Mouse (Mus musculus) cortical plate, adult 2 months (tissue): ENCODE measurements around the gene Eif5a.

Experiments used
- CTCF ChIP-seq: fragments of 200-500 bp; IDR thresholded peaks from 2 replicates; pipeline ENCODE4 v1.5.1; 2011; ENCODE audit warnings: mild to moderate bottlenecking, control low read depth, low read length; ENCODE audit not compliant: insufficient read depth; ENCODE audit errors: extremely low read depth
- POLR2A ChIP-seq: fragments of 200-500 bp; IDR thresholded peaks from 2 replicates; pipeline ENCODE4 v1.6.1; 2011; ENCODE audit warnings: mild to moderate bottlenecking, low read length, control low read depth; ENCODE audit not compliant: insufficient read depth; ENCODE audit errors: extremely low read depth

DNA sequence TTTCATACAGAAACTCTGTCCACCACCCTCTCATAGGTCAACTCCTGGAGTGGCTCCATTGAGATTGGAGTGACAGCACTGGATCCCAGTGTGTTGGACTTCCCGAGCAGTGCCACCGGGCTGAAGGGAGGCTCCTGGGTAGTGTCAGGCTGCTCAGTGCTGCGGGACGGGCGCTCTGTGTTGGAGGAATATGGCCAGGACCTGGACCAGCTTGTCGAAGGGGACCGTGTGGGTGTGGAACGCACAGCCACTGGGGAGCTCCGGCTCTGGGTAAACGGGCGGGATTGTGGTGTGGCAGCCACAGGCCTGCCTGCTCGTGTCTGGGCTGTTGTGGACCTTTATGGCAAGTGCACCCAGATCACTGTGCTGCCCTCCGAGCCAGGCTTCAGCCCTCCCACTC is 18.8 kb downstream of the Eif5a start:
- no peak for TF ChIP-seq POLR2A
- no peak for TF ChIP-seq CTCF
